Mouse (Mus musculus): ENCODE data around the gene Srgap3.
"Not testable (repeated sequence)": the region's sequence is repeated elsewhere in the genome, so short reads cannot be mapped to it uniquely, and the experiment has no call there.

The Srgap3 gene

DNA sequence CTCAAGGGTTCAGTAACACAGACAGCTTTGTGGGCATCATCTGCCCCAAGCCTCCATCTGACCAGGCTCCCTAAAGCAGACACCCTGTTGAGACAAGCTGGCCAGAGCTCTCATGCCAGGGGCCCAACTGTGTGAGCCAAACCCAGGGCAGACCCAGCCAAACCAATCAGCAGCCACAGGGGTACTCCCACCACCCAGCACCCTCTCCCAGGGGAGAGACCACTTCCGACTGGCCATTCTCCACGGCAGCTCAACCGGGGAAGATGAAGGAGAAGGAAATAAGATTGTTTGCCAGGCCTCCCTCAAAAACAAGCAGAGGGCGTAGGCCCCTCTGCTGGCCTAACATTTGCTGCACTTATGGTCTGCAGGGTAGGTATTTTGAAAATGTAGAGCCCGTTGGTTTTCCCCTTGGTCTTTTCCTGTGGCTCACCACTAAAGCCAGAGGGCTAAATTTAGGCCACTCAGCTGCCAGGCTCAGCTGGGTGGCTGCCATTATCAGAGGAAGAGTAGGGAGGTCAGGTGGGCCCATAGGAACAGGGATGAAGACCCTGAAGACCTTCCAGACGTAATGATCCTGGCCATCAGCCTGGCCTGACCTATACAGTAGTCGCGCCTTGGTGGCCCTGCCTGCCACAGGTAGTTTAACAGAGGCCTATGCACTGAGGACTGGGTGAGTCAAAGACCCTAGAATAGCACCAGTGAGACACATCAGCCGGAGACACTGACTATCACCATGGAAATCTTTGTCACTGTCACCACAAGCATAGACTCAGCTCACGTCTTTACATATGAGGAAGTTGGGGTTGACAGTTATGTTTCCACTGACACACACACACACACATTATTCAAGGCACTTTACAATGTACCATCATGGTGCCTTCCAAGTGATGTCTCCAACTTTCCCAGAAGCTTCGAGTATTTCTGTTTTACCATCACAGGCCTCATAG, 85.4 kb downstream of the Srgap3 start:
- DNase-seq (ENCODE audit: low spot score in 2 of 2), result peak; percentile 52

DNA sequence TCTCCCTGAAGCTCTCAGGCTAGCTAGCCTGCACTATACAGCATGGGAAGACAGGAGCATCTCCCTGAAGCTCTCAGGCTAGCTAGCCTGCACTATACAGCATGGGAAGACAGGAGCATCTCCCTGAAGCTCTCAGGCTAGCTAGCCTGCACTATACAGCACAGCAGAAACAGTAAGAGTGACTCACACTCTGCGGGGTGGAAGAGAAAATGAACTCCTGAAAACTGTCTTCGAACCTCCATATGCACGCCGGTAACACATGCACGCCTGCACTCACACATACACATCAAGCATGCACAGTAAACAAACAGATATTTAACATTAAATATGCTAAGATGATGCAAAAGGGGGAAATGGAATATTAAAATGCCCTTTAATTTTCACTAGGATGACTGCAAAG, 86.8 kb downstream of the Srgap3 start:
- DNase-seq (ENCODE audit: low spot score in 2 of 2), result not testable (repeated sequence)

DNA sequence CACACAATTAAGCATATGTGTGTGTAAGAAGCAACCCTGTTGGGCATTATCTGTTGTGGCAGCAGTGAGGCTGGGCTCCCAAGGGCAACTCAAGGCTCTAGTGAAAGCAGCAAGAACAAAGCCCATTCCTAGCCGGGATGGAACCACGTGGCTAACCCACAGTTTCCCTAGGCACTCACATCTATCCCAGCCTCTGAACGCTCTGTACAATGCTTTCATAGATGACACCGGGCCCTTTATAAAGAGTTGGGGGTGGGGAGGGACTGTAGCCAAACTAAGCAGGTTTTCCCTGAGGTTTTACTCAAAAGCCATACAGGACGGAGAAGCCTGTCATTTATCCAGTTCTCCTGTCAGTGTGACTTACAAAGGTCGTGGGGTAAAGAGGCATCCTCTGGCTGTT, 90.0 kb downstream of the Srgap3 start:
- no peak for DNase-seq (ENCODE audit: low spot score in 2 of 2)

DNA sequence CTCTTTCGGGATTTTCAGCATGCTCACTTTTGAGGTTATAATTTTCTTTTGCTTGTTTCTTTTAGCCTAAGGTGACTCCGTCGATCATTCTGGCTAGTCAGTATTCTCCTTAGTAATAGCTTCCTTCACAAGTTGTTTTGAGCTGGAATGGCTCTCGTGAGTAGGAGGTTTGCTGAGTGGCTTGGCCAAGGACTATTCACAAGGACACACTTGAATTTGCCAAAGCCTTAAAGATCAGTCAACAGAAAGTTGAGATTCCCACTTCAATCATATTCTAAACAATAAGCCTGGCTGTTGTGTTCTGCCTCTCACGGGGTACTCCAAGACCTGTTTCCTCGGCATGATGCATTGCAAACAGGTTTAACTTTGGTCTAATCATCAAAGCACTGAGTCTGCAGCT, 91.9 kb downstream of the Srgap3 start:
- no peak for DNase-seq (ENCODE audit: low spot score in 2 of 2)

DNA sequence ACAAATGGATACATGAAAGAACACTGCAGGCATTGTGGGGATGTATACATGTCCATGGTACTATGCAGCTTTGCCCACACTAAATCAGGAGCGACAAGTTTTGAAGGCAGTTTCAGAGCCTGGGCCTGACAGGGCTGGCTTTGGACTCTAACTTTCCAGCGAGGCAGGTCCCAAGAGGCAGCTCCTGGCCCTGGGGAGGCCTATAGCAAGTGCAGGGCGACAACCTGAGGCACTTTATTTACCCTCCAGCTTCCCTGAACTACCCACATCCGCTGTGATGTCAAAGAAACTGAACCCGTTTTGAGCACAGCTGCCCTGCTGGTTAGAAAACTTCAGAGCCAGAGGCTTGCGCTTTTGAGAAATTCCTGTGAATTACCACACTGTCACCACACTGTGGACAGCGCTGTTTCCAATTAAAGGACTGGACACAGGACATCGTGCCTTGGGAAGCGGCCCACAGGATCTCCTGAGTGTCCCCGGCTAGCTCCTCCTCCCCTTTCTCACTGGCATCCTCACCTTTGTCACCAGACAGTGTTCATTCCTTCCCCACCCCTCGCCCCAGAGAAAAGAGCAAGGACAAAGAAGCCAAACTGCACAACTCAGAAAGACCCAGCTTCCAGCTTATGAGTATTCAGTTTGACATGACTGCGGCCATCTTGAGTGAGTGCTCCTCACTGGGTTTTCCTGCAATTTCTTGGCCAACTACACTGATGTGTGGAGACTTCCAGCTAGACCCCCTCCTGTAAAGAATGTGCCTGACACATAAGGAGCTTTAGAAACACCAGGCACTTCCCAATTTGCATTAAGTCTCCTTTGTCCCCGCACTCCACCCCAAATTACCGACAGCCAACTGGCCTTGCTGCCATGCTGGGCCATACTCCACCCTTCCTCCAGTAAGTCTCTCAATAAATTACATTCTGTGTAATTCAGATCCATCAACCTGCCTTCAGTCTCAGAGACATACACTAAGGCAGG, 94.5 kb downstream of the Srgap3 start:
- peak; percentile 69 to 72 for DNase-seq (ENCODE audit: low spot score in 2 of 2)

DNA sequence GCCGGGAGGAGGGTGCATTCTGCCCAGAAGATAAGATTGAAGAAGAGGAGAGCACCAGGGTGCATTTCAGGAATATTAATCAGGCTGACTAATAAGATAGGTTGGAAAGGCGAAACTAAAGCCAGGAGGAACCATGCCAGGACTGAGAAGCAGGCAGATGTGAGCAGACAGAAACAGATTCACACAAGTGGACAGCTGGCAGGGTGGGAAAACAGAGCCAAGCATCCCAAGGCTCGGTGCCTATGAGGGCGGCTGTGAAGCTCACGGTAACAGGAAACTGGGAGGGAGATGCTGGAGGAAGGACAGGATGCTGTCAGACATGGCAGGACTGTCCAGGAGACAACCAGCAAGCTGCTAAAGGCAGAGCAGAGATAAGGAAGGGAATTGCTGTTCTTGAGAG, 96.3 kb downstream of the Srgap3 start:
- no peak for DNase-seq (ENCODE audit: low spot score in 2 of 2)

DNA sequence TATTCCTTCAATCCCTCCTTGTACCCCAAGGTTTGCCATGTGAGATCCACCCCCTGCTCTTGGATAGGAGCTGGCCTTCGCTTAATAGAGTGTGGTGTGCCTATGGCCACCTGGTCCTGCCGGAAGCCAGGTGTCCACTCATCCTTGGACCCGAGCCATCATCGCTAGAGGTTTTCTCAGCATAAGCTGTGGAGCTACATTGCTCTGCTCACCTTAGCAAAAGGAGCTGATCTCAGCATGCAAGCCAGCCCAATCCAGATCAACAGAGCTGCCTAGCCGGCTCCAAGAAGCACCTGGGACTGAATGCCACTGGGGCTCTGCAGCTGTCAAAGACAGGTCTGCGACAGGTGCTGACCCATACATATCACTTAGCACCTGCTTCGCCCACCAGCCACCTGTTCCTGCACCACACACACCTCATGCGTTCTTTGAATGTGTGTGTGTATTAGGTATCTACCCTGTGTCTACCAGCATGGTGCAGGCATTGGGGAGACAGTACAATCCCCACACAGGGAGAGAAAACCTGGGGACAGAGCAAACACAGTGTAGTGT, 98.4 kb downstream of the Srgap3 start:
- DNase-seq (ENCODE audit: low spot score in 2 of 2), result no peak

DNA sequence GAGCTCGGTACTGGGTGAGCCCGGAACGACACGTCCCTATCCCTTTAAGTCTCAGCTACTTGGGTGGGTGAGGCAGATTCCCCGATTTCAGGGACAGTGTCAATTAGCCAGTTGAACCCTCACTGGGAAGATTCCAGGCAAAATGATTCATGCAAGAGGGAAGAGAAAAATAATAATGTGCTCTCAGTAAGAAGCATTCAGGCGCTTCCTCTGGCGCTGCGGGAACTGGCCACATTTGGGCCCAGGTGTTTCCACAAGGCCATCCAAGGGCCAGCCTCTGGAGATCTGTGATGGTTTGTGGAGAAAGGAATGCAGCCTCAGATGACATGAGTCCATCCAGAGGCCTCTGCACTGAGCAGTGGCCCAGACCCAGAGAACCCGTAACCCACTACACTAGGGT, 100.2 kb downstream of the Srgap3 start:
- no peak for DNase-seq (ENCODE audit: low spot score in 2 of 2)

DNA sequence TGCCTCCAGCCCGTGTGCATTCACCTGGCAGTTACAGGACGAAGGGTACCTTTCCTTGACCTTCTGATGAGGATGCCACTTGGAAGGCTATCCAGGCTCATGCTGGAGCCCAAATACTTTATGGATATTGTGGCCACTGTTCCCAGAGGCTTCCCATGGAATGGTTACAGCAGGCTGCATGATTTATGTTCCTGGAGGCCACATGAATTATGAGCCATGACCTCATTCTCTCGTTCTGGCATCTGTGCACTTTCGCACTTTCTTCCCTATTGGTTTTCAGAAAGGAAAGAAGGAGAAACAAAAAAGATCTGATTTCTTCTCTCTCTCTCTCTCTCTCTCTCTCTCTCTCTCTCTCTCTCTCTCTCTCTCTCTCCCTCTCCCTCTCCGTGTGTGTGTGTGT, 104.6 kb downstream of the Srgap3 start:
- DNase-seq (ENCODE audit: low spot score in 2 of 2), result no peak

DNA sequence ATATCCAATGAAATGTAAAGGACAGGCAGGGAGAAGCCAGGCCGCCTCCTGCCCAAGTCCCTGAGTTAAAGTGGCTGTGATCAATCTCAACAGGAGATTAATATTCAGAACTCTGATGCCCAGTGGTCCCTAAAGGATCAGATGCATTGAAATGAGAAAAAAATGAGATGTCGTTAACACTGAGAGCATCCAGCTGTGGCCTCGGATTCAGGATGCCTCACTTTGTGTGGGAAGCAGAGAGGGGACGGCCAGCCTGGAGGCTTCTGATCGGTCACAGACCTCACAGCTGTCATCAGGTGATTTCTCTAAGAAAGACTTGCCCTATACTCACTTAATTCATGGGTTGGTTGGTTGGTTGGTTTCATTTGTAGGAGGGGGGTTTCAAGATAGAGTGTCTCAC, 106.7 kb downstream of the Srgap3 start:
- no peak for DNase-seq (ENCODE audit: low spot score in 2 of 2)

DNA sequence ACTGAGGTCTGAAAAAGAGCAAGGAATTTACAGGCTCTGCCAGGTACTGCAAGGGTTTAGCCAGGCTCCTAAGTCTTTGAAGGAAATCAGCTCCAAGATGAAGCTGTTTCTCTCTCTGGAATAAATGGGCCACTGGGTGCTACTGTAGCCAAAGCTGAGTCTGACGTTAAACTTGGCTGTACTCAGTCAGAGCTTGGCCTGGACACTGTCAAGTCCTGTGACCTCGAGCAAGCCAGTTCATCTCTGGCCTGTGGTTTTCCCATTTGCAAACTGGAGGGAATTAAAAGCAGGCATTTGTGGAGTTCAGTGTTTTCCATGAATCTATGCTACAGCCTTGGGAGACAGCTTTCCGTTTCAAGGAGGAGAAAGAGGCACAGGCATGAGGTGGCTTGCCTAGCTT, 107.7 kb downstream of the Srgap3 start:
- no peak for DNase-seq (ENCODE audit: low spot score in 2 of 2)

DNA sequence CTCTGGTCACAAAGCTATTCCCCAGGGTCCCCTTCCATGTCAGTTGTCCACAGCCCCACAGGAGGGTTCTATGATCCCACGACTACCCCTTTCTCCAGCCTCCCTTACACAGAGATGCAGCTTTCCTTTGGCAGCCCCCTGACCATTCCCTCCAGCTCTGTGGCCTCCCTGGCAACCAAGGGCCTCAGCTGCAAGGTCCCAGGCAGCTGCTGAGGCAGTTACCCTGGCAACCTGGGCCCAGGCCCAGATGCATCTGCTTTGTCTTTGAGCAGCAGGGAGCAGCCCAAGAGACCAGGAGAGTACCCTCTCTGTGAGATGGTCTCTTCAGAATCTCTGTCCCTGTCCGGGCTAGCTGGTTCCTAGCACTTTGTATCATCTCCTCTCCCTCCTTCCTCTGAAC, 108.2 kb downstream of the Srgap3 start:
- no peak for DNase-seq (ENCODE audit: low spot score in 2 of 2)

DNA sequence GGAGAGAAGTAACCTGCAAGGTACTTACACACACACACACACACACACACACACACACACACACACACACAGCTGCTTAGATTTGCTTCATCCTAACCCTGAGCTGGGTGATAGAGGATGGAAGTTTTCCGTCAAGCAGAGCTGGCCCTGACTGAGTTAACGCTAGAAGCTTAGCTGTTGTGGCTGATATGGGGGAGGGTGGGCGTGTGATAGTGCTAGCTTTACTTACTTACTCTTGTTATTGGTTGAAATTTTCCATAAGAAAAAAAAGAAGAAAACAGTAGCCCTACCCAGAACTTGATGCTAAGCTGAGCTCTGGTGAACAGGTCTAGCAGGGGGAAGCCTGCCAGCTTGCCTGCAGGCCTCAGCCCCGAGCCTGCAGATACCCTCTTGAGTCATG, 110.4 kb downstream of the Srgap3 start:
- DNase-seq (ENCODE audit: low spot score in 2 of 2), result no peak

DNA sequence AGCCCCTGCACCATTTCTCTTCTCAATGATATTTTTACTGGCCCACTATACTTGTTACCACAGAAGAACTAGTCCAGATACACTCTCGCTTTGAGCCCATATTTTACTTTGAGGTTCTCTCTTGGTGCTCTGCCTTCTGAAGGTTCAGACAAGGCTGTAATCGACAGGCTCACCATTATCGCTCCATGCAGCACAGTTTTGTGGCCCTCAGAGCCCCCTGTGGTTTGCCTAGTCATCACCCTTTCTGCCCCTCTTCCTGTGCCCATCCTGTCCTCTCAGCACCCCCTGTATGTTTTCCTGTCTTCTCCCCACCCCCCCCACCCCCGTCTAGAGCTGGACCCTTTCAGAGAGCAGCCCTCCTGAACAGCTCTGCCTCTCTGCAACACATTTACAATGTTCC, 111.7 kb downstream of the Srgap3 start:
- DNase-seq (ENCODE audit: low spot score in 2 of 2), result no peak

DNA sequence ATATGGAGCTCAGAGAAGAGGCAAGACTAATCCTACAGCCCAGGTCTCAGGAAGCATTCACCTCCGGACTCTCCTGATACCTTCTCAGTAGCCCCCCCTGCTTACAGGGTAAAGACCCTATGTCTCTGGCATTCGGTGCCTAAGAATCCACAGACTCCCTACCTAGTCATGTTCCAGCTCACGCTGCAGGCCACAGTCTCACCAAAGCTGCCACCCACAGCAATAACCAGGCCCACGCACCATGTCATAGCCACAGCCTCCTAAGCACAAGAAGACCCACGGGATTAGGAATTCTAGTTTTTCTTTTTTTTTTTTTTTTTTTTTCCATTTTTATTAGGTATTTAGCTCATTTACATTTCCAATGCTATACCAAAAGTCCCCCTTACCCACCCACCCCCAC, 112.6 kb downstream of the Srgap3 start:
- no peak for DNase-seq (ENCODE audit: low spot score in 2 of 2)

DNA sequence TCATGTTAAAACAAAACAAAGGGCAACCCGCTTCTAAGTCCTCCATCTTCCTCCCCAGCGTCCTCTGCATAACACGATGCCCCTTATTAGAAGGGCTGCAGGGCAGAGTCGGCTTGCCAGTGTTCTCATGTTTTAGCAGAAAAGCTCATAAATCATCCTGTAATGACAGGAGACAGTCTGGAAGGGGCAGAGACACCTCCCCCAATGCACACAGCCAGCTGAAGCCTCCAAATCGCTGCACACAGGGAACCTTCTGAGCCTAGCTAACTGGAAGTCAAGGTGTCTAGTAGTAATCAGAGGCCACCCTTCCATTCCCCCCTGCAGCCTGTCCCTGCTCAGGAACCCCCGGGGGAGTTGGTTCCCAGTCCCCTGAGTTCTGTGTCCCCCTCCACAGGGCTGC, 113.3 kb downstream of the Srgap3 start:
- no peak for DNase-seq (ENCODE audit: low spot score in 2 of 2)

DNA sequence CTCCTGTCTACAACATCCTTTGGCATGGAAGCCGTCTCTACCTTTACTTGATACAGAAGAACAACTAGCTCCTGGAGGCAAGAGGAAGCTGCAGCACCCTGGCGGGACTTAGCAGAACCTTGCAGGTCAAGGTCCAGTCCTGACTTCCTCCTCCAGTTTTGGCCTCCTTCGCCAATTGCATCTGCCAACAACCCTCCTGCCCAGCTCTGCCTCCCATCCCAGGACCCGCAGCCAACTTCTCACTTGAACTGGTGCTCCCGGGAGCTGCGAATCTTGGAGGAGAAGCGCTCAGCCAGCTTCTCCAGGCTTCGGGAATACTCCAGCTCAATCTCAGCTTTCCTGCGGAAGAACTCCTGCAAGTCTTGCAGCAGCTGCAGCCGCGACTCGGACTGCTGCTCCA, 117.9 kb downstream of the Srgap3 start:
- no peak for DNase-seq (ENCODE audit: low spot score in 2 of 2)

DNA sequence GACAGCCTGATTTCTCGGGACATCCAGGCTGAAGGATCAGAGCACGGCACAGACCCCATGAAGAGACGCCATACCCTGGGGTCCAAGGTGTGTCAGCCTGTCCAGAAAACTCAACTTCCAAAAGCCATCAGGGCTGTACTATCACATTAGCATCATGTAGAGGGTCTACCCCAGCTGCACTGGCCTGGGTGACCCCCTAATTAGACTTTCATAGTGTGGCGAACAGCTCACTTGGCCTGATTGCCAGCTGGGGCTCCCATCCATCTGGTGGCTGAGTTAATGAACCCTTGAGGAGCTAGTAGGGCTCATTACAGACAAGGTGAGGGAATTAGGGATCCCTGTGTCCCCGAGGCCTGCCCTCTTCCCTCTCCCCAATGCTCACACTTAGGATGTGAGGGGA, 118.6 kb downstream of the Srgap3 start:
- DNase-seq (ENCODE audit: low spot score in 2 of 2), result no peak

DNA sequence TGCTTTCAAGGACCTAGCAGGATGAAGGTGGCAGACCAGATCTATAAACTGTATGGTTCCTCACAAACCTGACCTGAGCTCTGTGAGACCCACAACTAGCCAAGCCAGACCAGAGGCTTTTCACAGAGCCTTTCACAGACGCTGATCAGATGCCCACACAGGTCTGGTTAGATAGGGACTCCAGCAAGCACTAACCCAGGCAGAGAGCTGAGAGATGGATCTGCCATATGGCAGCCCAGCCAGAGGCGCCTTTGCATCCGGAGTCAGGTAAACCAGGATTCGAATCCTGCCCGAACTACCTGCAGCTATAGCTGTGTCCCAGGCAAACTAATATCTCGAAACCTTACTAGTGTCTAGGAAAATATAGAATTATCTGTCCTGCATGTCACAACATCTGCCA, 121.4 kb downstream of the Srgap3 start:
- no peak for DNase-seq (ENCODE audit: low spot score in 2 of 2)

DNA sequence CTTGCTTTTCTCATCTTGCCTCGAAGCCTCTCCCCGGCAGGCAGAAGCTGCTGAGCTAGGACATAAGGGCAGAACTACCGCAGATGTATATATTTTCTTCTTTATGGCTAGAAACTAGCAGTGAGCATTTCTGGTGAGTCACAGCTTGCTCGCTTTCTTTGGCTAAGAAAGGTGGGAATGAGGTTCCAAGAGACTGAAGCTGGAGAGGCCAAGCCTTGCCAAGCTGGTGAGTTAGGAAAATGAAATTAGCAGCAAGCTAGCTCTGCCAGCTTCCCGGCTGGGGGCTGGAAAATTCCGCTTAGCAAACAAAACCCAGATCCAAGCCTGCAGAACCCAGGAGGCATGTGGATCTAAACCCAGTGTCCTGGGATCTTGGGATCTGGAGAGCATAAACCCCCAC, 124.0 kb downstream of the Srgap3 start:
- no peak for DNase-seq (ENCODE audit: low spot score in 2 of 2)

DNA sequence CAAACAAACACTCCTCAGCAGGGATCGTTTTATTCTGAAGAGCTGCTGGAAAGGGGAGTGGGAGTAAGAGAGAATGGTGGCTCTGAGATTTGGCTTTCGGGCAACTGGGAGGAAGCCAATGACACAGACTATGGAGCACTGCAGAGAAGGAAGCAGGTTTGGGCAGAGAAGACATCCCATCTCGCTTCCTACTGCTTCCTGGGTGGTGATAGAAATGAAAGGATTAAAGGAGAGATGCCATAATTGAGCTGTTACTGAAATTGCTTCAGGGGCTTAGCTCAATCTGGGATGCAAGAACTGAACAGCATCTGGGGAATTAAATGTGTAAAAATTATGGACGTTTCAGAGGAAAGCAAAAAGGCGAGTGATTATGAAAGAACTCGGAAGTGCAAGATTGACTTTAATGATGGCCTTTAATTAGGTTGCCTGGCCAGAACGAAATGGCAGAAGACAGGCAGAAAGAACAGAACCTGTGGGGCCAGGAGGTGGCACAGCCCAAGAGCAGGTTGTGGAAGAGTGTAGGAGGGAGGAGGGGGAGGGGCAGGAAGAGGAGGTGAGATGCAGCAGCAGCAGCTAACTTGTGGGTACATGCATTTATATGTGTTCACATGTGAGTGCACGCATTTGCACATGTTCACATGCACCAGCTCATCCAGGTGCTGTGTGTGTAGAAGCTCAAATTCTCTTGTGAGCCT, 126.6 kb downstream of the Srgap3 start:
- DNase-seq (ENCODE audit: low spot score in 2 of 2), result no peak

DNA sequence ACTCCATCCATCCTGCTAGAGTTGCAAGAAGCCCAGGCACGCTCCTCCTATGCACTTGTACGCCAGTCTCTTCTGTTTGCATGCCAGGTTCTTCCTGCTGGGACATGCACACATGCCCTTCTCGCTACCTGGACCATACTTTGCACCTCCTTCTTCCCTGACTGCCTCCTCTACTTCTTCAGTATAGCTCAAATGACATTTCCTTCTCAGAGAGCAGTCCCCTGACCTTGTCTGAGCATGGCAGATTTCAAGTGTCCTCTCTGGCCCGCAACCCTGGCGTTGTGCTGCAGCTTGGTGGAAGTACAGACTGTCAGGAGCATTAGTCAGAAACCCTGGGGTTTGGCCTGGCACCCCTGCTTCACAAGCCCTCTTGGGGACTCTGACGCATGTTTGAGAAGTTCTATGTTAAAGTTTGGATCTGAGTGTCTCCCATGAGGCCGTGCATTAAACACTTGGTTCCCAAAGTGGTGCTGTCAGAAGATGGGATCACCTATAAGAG, 128.6 kb downstream of the Srgap3 start:
- no peak for DNase-seq (ENCODE audit: low spot score in 2 of 2)

Measured in spleen, postnatal 36 days (tissue).